Mouse (Mus musculus) intestine, embryonic 14.5 days (tissue): ENCODE results near the gene Ppme1. TPM values are rescaled to one million over a fixed set of nuclear protein-coding genes. Genes with fewer than 3 reads are reported as not detected.

ENCODE experiments used
- ATAC-seq: fragments of 200-750 bp; cut with Nextera tagmentation; replicated peaks from 2 replicates; pipeline ENCODE4 v1.8.0; 2017; ENCODE audit warnings: low read depth, moderate number of reproducible peaks, moderate TSS enrichment, moderate library complexity; ENCODE audit not compliant: low FRiP score, low TSS enrichment
- DNase-seq: peaks from one replicate; pipeline ENCODE4 v3.0.0-alpha.2; 2018; ENCODE audit warnings: low spot score
- H3K27ac ChIP-seq: fragments of 300-500 bp; sonication (generic); 2 replicates; pipeline ENCODE4 v1.5.1; 2014; ENCODE audit warnings: low read depth, mild to moderate bottlenecking, control low read depth
- H3K27me3 ChIP-seq: fragments of 300-500 bp; sonication (generic); replicated peaks from 2 replicates; pipeline ENCODE4 v1.6.1; 2014; ENCODE audit warnings: low read length, control low read depth; ENCODE audit not compliant: control insufficient read depth, insufficient read depth
- H3K36me3 ChIP-seq: fragments of 300-500 bp; sonication (generic); 2 replicates; pipeline ENCODE4 v1.6.1; 2014; ENCODE audit warnings: low read length, control low read depth; ENCODE audit not compliant: control insufficient read depth, insufficient read depth
- H3K4me1 ChIP-seq: fragments of 300-500 bp; sonication (generic); replicated peaks from 2 replicates; pipeline ENCODE4 v1.6.1; 2014; ENCODE audit warnings: low read length, control low read depth, mixed read lengths; ENCODE audit not compliant: control insufficient read depth, insufficient read depth
- H3K4me2 ChIP-seq: fragments of 300-500 bp; sonication (generic); 2 replicates; pipeline ENCODE4 v1.6.1; 2014; ENCODE audit warnings: low read length
- H3K4me3 ChIP-seq: fragments of 300-500 bp; sonication (generic); 2 replicates; pipeline ENCODE4 v1.5.1; 2014; ENCODE audit warnings: low read depth, low read length, control low read depth, mixed read lengths
- H3K9ac ChIP-seq: fragments of 300-500 bp; sonication (generic); 2 replicates; pipeline ENCODE4 v1.6.1; 2014; ENCODE audit warnings: mild to moderate bottlenecking, low read length
- H3K9me3 ChIP-seq: fragments of 300-500 bp; sonication (generic); 2 replicates; pipeline ENCODE4 v1.6.1; 2016; ENCODE audit warnings: low read length, control low read depth; ENCODE audit not compliant: control insufficient read depth
- WGBS: fragments of 180-500 bp; shearing (Covaris S2); extraction: QIAGEN DNeasy Blood & Tissue Kit; methylation state at CpG from one replicate; pipeline ENCODE4 v1.1.7; 2014; 5-methylcytosine and 5-hydroxymethylcytosine counted together
- polyA plus RNA-seq: library from polyadenylated mRNA; unstranded; fragments of >200 nt; fragmentation: Nextera tagmentation; extraction: Ambion mirVana; gene quantifications from 2 replicates; pipeline ENCODE4 v1.2.1, GENCODE M21; 2014

Ppme1 gene
- 55.0 and 55.9 TPM in 2 replicates for polyA plus RNA-seq

DNA sequence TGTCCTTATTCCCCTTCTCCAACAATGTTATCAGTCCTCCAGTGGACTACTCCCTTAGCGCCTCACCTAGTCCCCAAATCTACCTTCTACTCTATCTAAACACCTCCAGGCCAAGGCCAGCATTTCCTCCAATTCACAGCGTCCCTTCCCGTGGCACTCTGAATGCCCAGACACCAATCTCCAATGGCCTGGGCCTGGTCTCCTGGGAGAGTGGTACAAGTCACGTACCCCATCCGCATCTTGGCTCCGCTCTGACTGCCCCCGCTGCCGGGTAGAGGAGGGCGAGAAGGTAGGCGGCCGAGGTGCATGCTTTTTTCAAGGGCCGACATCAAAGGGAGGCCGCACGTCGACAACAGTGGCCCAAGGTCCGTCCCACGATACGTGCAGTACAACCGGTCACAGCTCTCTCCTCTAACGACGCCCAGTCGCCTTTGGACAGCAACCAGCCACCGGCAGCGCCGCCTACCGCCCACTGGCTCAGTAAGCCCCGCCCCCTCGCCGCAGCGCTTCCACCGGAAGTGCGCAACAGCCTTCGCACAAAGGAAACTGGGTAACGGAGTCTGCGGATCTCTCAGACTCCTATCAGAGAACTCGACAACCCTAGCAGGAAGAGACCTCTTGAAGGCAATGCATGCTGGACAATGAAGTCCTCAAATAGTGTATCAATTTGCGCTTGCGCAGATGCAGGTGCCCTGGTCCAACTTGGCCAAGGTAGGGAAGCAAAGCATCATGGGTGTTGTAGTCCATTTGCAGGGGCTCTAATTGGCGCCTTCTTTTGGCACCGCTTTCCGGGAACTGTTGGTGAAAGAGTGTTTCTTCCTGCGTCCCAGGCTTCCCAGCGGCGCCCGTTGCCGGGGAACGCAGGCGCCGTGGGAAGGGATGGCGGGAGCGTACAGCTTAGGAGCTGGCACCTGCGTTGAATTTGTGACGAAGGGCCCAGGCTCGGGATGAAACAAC, at the start of gene Ppme1, which contains the start of gene C2cd3:
Gene Ppme1, minus strand, starts transcription at position 813 of the 957 bp plus-strand sequence.
Gene C2cd3, plus strand, starts transcription at position 739 of the 957 bp plus-strand sequence.
- peaks cover 18% of the 10 kb centered on the region; the same call in 1 of the 2 replicates for H3K36me3 ChIP-seq
- peak within 1 kb of the TSS; percentile 83 for H3K27ac ChIP-seq
- DNase-seq, result peak; percentile 98
- peak within 1 kb of the TSS; percentile 73 for H3K4me2 ChIP-seq
- H3K9ac ChIP-seq, result peak within 1 kb of the TSS; percentile 58
- peak within 1 kb of the TSS; percentile 66 for H3K4me3 ChIP-seq
- H3K27me3 ChIP-seq, result no peaks in the 10 kb centered on the region
- ATAC-seq, result peak; percentile 98
- H3K4me1 ChIP-seq, result peaks cover 13% of the 10 kb centered on the region
- no peaks in the 10 kb centered on the region for H3K9me3 ChIP-seq
- WGBS, result under 1% methylated on average over 54 of the region's 54 CpGs

DNA sequence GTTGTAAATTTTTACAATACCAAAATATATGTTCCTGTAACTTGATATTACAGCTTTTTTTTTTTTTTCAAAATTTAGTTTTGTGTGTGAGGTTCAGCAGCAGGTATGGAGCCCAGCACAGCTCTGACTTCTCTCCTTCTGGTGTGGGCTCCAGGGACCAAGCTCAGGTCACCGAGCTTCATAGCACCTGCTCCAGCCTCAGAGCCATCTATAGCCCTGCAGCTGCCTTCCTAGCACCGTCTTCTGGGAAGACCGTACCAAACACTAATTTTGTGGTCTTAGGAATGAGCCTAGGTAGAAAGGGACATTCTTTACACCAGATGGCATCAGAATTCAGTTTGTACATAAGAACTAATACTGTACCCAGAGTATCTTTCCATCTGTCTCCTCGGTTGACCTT, 36.6 kb upstream of the Ppme1 start:
- H3K36me3 ChIP-seq, result peaks cover 78% of the 10 kb centered on the region
- WGBS, result 86% methylated on average over 4 of the region's 4 CpGs
- no peak overlapping the region for H3K4me3 ChIP-seq
- H3K27me3 ChIP-seq, result no peaks in the 10 kb centered on the region
- no peak overlapping the region for H3K9ac ChIP-seq
- H3K4me1 ChIP-seq, result no peaks in the 10 kb centered on the region
- DNase-seq (no peak), ATAC-seq (no peak)
- no peak overlapping the region for H3K4me2 ChIP-seq
- H3K27ac ChIP-seq, result no peak overlapping the region
- no peaks in the 10 kb centered on the region for H3K9me3 ChIP-seq

DNA sequence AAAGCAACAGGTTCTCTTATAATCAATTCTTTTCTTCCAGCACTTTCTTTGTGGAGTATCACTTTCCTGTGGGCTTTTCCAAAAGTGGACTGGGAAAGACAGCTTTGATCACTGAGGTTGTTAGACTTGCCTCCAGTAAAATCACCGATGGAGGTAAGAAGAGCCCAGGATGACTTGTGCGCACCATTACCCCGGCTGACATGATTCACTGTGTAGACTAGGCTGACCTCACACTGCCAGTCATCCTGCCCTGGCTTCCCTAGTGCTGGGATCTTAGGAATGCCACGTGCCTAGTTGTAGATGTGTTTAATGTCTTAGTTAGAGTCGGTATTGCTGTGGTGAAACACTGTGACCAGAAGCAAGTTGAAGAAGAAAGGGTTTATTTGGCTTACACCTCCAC, 35.6 kb upstream of the Ppme1 start:
- H3K4me3 ChIP-seq, result no peak overlapping the region
- WGBS, result 92% methylated on average over 5 of the region's 5 CpGs
- no peak for DNase-seq
- no peaks in the 10 kb centered on the region for H3K27me3 ChIP-seq
- no peaks in the 10 kb centered on the region for H3K4me1 ChIP-seq
- H3K36me3 ChIP-seq, result peaks cover 80% of the 10 kb centered on the region
- no peak overlapping the region for H3K27ac ChIP-seq
- no peak for ATAC-seq
- no peak overlapping the region for H3K4me2 ChIP-seq
- no peak overlapping the region for H3K9ac ChIP-seq
- H3K9me3 ChIP-seq, result no peaks in the 10 kb centered on the region

DNA sequence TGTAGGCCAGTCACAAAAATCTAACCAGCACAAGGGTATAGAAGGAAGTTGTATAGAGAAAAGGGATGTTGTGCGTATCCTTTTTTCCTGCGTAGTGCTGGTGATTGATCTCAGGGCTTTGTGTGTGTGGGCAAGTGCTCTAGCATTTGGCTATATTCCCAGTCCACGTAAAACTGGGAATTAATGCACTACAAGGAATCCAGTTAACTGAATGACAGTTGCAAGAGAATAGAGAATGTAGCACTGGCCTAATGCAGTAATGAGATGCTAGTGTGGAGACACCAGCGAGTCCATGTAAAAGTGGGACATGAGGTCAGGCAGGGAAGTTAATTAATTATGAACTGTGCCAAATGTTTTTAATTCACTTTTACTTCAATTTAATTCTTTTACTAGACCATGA, 30.6 kb upstream of the Ppme1 start:
- H3K36me3 ChIP-seq, result peaks cover 61% of the 10 kb centered on the region
- H3K4me2 ChIP-seq, result no peak overlapping the region
- no peak overlapping the region for H3K4me3 ChIP-seq
- DNase-seq (no peak), ATAC-seq (no peak)
- no peaks in the 10 kb centered on the region for H3K4me1 ChIP-seq
- no peaks in the 10 kb centered on the region for H3K27me3 ChIP-seq
- H3K9me3 ChIP-seq, result no peaks in the 10 kb centered on the region
- WGBS, result 78% methylated on average over 4 of the region's 4 CpGs
- no peak overlapping the region for H3K9ac ChIP-seq
- H3K27ac ChIP-seq, result no peak overlapping the region

DNA sequence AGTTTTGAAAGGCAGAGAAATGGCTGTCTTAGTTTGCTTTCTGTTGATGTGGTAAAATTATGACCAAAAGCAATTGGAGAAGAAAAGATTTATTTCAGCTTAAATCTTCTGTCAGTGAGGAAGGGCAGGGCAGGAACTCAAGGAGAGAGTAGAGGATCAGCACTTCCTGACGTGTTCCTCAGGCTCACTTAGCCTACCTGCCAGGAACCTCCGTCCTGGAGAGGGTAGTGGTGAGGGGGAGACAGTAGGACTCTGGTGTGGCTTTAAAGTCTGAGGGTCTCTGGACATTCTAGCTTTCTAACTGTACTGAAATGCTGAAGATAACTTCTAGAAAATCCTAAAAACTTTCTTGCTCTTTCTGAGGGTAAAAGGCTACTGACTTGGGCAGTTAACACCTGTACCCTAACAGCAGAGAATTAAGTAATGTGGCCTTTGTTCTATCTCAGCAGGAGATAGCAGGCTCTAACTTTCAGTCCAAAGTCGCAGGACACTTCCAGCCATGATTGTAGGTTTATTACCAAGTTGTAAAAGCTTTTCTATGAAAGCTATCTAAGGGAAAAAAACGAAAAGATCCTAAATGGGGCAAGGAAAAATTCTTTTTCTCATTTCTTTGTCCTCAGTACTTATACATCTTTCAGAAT, 28.9 kb upstream of the Ppme1 start:
- peak; percentile 55; the same call in 1 of the 2 replicates for ATAC-seq
- Histone ChIP-seq H3K27me3 (no peaks in the 10 kb centered on the region), H3K4me1 (no peaks in the 10 kb centered on the region), H3K9me3 (no peaks in the 10 kb centered on the region), H3K27ac (no peak overlapping the region), H3K9ac (no peak overlapping the region), H3K36me3 (peaks cover 60% of the 10 kb centered on the region), H3K4me2 (no peak overlapping the region), H3K4me3 (no peak overlapping the region)
- 22% methylated on average over 4 of the region's 4 CpGs for WGBS
- DNase-seq, result no peak

DNA sequence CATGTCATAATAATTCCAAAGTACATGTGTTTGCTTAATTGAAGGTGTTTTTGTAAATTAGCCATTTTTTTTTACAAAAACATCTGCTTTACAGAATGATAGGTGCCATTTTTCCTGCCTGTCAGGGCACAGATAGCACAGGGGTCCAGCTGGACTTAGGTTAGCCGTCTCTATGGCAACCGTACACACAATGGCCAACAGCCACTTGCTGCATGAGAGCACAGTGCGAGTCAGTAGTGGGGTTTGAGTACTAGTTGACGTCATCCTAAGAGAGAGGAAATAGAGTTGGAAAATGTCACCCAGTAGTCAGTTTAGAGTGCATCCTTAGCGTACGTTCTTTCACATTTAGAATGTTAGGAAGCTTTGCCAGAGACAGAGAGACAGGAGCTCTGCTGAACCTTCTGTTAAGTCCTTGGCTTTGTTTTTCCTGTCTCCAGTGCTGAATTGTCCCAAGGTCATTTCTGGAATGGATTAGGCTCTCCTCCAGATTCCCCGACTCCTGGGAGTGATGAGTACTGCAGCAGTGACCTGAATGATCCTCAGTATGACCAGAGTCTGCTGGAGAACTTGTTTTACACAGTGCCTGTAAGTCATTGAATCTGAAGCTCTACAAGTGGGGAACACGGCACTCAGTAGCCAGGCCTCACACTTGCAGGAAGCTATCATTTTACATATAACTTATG, 27.3 kb upstream of the Ppme1 start:
- DNase-seq, result no peak
- WGBS, result 63% methylated on average over 8 of the region's 8 CpGs

DNA sequence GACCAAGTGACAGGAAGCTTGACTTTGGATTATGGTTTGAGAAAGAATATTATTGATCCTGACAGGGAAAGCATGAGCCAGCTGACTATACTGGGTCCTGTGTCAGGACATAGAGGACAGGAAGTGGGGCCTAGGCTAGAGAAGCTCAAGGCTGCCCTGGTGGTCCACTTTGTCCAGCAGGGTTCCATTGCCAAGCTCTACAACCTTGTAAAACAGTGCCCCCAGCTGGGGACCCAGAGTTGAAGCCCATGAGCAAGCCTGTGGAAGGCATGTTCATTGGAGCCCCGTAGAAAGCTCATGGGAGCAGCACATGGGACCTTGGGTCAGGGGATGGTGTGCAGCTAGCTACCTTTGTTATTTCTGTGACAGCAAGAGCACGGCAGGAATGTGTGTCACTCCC, 20.2 kb upstream of the Ppme1 start:
- 69% methylated on average over 2 of the region's 2 CpGs for WGBS
- no peaks in the 10 kb centered on the region for H3K4me1 ChIP-seq
- no peak overlapping the region for H3K4me3 ChIP-seq
- H3K36me3 ChIP-seq, result peaks cover 68% of the 10 kb centered on the region
- H3K4me2 ChIP-seq, result no peak overlapping the region
- no peak for DNase-seq
- no peaks in the 10 kb centered on the region for H3K27me3 ChIP-seq
- ATAC-seq, result no peak
- H3K9ac ChIP-seq, result no peak overlapping the region
- no peak overlapping the region for H3K27ac ChIP-seq
- H3K9me3 ChIP-seq, result no peaks in the 10 kb centered on the region

More for the DNA sequence above, 27.3 kb upstream of the Ppme1 start:
- H3K4me3 ChIP-seq, result no peak overlapping the region
- no peaks in the 10 kb centered on the region for H3K4me1 ChIP-seq
- H3K4me2 ChIP-seq, result no peak overlapping the region
- H3K36me3 ChIP-seq, result peaks cover 61% of the 10 kb centered on the region
- H3K27ac ChIP-seq, result no peak overlapping the region
- ATAC-seq, result no peak
- H3K27me3 ChIP-seq, result no peaks in the 10 kb centered on the region
- no peak overlapping the region for H3K9ac ChIP-seq
- no peaks in the 10 kb centered on the region for H3K9me3 ChIP-seq

DNA sequence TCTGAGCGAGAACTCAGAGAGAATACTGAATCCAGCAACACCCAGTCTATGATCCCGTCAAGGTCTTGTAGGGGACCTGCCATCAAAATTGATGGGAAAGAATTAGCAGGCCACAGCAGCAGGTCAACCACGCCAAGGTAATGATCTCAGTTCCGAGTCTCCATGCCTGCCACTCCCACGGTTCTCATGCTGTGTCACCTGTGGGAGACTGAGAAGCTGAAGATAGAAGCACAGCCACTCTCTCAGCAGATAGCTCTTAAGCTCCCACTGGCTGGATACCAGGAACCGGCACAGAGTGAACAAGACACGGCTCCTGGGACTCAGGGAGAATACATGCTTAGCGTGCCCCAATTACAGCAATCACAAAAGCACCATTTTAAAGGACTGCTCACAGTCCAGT, 18.1 kb upstream of the Ppme1 start:
- peaks cover 48% of the 10 kb centered on the region for H3K36me3 ChIP-seq

More for the DNA sequence above, 18.1 kb upstream of the Ppme1 start:
- Histone ChIP-seq H3K27ac (no peak overlapping the region), H3K4me2 (no peak overlapping the region), H3K9me3 (no peaks in the 10 kb centered on the region), H3K4me1 (no peaks in the 10 kb centered on the region), H3K4me3 (no peak overlapping the region), H3K27me3 (no peaks in the 10 kb centered on the region), H3K9ac (no peak overlapping the region)
- WGBS, result 86% methylated on average over 8 of the region's 8 CpGs
- ATAC-seq (no peak), DNase-seq (no peak)
